Mouse (Mus musculus) embryo, embryonic 9.5 days (tissue): ENCODE measurements around the gene Tmem91.

Experiments used
- DNase-seq: peaks from one replicate; pipeline ENCODE4 v3.0.0-alpha.2; 2017; ENCODE audit errors: extremely low spot score

The Tmem91 gene

DNA sequence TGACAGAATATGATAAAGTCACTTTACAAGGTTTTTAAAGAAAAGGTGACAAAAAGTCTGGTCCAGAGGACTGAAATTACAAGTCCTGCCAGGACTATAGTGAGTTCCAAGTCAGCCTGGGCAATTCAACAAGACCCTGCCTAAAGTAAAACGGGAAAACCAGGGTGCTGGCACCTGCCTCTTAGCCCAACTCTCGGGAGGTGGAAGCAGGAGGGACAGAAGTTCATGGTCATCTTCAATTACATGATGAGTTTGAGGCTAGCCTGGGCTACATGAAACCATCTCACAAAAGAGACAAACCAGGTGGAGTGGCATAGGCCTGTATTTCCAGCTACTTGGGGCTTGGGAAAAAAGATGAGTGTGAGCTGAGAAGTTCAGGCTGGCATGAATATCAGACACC is 3.3 kb downstream of the Tmem91 start:
- no peak for DNase-seq

- no peak for DNase-seq
These were observed 4.9 kb downstream of the Tmem91 start for GRCm38 (mm10) chr7:25670096-25670495.

DNA sequence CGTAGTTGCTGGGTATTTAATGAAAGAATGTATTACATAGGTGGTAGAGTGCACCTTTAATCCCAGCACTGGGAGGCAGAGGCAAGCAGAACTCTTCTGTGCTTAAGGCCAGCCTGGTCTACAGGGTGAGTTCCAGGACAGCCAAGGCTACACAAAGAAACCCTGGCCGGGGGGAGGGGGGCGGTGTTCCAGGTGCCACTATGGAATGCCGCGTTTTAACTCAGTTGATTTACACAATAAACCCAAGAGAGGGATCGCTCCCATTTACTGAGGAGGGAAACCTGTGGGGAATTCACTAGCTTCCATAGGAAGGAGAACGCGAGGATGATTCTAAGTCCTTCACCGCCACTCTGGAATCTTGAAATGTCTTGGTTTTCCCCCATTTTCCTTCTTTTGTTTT is 5.3 kb downstream of the Tmem91 start:
- DNase-seq: no peak

DNA sequence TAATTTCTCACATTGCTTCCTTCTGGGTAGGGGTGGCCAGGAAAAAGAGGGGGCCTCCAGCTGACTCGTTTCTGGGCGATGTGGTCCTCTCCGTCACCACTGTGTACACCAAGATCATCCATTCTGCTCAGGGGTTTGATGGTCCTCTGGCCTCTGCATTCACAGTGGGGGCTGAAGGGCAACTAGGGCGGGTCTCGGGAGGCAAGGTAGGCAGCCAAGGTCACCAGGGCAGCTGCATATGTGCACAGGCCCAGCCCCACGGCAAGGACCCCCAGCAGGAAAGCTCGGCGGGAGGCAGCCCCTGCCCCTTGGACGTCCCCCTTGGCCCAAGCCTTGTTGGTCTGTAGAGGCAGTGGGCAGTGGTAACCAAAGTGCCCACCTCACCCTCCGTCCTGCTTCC is 5.8 kb downstream of the Tmem91 start:
- no peak for DNase-seq

DNA sequence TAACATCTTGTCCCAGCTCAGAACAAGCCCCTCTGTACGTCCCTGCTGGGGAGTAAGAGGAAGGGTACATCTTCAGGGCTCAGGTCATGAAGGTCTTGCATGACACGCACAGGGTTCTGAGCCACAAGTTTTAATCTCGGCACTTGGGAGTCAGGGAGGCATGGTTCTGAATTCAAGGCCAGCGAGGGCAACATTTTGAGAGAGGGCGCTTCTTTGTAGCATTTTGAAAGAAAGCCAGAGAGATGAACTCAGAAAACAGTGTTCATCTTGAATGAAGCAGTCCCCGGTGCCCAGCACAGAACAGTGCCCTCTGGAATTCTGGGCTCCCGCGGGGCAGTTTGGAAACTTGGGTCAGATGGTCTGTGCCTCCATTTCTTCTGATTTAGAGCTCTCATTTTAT is 8.6 kb downstream of the Tmem91 start:
- no peak for DNase-seq

DNA sequence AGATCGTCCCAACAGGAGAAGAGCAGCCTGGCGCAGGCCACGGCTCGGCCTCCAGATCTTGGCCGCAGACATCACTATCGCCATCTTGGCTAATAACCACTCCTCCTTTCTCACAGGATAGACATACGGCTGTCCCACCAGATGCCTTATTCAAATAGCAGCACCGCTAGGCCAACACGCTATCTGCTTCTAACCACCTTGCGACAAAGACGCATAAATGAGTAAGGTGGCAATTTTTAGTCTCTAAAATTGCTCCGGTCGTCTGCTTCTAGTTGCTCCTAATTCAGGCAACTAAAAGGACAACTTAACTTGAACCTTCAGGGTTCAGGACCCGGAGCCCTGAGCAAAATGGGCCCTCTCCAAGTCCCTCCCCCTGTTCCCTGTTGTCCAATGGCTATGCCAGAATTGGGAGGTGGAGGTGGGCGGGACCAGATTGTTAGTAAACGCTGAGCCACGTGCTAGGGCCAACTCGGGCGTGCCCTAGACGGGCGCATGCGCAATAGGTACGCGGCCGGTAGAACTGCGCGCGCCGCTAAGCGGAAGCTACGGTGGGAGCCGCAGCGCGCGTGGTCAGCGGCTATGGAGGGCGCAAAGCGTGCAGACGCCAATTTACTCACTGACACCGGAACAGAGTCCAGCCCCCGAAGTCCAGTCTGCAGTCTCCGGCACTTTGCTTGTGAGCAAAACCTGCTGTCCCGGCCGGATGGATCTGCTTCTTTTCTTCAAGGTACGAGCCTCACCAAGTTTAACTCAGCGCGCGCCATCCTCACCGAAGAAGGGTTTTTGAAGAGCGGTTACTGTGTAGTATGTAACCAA is 16.1 kb downstream of the Tmem91 start, which contains the start of the genes Bckdha and Exosc5:
Bckdha (minus strand) TSS at position 325 of the 816 bp plus-strand sequence.
Exosc5 (plus strand) TSS at position 508 of the 816 bp plus-strand sequence.
- peak; percentile 98 for DNase-seq

GRCm38 (mm10) chr7:25657785-25658184 is 17.2 kb downstream of the Tmem91 start:
- DNase-seq: no peak

DNA sequence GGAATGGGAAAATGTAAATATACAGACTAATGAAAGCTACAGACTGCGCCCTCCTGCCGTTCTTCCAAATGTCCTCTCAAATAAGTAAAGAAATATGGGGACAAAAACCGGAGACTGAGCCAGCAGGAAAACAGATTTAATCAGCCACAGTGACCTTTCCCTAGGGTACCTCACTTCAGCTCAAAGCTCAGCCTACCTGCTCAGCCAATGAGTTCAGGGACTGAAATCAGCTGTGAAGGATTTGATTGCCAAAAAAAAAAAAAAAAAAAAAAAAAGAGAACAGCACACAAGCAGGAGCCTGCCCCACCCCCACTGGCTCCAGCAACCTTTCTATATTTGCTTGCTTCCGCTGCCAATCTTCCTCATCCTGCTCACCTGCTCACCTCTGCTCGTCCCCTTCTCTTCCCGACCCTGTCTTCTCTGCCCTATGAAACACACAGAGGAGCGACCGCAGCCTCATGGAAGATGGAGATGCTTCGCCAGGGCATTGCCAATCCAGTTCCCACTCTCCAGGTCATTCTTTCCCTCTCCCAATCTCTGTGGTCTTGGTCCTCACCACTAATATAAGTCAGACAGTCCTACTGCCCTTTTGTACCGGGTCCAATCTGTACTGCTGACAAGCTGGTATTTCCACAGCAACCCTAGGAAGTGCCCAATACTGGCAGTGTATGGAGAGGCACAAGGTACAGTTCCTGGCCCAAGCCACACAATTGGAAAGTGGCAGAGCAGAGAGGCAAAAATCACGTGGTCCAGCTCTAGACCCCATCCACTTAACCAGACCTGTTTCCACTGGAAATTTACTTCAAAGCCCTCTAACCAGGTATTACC is 19.2 kb downstream of the Tmem91 start:
- no peak for DNase-seq

DNA sequence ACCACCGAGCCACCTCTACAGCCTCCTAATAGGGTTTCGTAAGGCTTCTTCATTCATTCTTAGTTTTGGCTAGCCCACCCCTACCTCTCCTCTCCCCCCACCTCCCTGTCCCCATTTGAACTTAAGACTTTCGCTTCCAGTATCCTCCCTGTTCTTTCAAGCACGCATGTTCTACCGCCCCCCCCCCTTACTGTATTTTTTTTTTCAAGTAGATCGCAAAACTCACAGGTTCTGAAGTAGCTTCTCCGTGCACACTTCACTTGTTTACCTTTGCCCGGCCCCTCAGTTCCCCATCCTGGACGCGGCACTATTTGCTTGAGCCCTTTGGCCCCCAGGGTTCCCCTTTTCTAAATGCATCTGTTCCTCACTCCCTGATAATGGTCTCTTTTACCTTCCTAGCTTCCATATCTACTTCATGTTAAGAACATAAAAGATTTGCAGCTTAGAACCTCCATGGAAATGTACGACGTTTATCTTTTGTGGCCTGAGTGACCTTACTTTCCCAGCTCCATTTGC is 22.7 kb downstream of the Tmem91 start:
- no peak for DNase-seq

DNA sequence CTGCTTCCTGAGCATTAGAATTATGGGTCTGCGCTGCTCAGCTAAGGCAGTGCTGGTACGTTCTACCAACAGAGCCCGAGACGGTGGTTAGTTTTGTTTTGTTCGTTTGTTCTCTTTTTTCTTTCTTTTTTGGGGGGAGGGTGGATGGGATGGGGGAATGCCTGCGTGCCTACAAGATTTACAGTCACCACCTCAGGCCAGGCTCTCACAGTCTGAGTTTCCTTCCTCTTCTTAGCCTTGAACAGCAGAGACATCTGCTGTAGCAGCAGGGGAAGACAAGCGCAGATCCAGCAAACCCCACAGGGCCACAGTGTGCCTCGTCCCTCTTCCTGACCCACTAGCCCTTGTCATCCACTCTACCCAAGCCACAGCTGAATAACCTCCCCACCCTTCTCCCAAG is 23.7 kb downstream of the Tmem91 start:
- no peak for DNase-seq

- DNase-seq: no peak
These were observed 25.1 kb downstream of the Tmem91 start for GRCm38 (mm10) chr7:25649839-25650238.

DNA sequence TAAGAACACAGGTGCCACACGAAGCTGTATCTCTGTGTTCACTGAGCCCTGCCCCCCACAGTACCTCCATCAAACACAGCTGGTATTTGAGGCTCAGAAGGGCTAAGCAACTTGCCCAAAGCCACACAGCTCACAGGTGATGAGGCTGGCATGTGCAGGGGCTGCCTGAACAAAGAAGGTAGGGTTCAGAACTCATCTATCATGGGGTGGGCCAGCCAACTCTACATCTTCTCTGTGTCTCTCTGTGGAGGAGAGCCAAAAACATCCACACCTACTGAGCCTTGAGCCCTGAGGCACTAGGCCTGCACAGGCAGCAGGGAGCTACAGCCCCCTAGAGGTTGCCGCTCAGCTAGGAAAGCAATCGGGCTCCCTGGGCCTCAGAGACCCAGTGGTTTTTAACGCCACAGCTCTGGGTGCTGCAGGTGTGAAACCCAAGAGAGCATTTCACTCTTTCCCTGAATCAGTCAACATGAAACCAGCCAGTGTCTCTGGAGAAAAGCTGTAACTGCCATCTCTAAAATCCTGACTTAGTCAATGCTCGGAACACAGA is 27.3 kb downstream of the Tmem91 start:
- no peak for DNase-seq

DNA sequence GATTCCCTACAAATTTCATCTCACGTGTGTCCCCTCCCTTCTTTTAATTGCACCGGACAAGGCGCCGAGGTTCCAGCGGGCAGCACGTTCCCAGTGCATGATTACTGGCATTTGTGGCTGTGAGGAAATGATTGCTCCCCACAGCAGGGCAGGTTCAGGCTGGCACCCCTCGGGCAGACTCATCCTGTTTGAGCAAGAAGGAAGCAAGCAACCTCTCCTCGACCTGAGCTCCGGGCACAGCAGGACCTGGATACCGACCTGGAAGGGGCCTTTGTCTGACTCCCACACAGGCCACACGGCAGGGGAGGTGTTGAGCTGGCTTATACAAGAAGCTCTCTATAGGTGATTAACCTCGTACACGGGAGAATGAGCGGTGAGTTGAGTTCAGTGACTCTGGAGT is 29.9 kb downstream of the Tmem91 start:
- no peak for DNase-seq

DNA sequence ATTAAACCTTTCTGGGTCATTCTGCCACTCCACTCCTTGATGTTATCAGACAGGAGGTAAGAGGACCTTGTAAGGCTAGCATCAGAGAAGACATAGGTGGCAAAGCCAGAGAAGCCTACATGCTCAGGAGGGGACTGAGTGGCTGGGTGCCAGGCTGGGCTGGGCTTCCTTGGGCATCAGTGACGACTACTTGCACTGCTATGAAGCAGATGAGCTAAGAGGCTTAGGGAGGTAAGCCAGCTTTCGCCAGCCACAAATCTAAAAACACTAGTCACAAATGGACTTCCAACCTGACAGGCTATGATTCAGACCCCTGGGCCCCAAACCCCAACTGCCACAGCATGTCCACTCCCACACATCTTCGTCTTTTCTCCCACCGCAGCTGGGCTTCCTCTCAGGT is 30.3 kb downstream of the Tmem91 start:
- DNase-seq: no peak

- DNase-seq: no peak
These were observed 30.8 kb downstream of the Tmem91 start for GRCm38 (mm10) chr7:25644136-25644535.

- DNase-seq: no peak
These were observed 35.2 kb downstream of the Tmem91 start for GRCm38 (mm10) chr7:25639754-25640153.

DNA sequence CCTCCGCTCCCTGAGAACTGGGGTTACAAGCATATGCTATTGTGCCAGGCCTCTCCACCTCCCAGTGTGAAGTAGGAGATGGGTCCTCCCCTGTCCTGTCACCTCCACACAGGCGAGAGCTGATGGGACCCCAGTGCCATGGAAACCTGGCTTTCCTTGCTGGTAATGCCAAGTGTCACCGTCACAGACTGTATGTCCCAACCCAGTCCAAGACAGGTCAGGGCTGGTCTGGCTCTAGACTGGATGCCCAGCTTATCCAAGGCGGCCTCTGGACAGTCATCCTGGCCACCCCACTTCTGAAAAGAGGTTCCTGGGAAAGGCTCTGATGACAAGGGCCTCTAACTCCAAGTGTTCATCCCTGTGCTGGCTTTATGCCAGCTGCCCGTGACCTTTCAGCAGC is 37.9 kb downstream of the Tmem91 start:
- DNase-seq: no peak

DNA sequence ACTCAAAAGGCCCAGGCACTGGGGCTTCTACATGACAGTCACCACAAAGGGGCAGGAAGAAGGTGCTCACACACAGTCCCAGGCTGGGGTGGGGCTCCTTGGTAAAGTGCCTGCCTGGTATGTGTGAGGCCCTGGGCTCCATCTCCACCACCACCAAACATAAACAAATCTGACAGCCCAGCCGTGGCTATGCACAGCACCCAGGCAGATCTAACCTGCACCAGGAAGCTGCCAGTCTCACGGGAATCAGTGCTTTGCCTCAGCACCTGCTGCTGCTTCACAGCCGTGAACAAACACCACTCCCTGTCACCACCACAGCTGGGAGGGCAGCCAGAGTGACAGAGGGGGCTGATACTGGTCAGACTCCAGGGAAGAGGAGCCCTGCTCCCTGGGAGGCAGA is 38.6 kb downstream of the Tmem91 start:
- DNase-seq: no peak

- no peak for DNase-seq
These were observed 42.3 kb downstream of the Tmem91 start for GRCm38 (mm10) chr7:25632679-25633078.

DNA sequence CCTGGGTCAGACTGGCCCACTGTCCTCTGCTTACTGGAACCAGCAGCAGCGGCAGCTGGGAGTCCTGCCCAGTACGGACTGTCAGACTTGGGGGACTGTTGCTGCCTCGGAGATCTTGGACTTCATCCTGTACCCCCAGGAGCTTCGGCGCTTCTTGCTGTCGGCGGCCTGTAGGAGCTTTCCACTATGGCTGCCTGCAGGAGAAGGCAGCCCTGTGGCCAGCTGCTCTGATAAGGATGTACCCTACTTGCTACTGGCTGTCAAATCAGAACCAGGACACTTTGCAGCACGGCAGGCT is 46.7 kb downstream of the Tmem91 start:
- no peak for DNase-seq

DNA sequence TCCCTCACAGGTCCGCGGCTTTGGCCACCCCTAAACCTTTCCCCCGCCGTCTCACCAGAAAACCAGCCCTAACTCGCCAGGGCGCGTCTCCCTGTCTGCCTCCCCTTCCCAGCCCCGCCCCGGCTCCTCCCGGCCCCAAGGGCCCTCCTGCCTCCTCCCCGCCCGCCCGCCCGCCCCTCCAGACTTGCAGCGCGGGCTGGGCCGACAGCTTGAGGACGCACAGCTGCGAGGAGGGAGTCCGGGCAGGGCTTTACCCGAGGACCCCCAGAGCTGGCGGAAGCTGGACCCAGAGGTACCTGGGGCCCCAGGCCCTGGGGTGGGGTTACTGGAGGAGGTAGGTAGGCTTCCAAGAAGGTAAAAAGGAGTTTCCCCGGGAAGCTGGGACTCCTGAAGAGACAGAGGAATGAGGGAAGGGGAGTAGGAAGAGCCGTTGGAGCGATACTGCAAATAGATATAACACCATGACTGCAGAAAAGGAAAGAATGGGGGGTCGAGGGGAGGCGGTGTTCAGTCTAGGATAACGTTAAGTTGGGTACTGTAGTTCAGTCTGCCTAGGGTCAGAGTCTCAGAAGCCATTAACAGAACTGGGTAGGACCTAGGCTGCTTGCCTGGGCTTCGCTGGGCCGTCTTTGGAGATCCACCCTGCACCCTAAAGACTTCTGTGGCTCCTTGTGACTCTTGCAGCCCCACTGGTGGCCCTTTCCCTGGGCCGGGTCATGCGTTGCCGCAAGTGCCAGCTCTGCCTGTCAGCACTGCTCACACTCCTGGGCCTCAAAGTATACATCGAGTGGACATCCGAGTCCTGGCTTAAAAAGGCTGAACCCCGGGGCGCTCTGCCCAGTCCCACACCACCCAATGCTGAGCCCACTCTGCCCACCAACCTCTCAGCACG is 47.3 kb downstream of the Tmem91 start:
- DNase-seq: peak; percentile 67
